Mouse (Mus musculus) layer of hippocampus, adult 2 months (tissue): ENCODE data around the gene Vmn1r71. TPM values are rescaled to one million over a fixed set of nuclear protein-coding genes. Genes with fewer than 3 reads are reported as not detected.
"Not testable (repeated sequence)": the region's sequence is repeated elsewhere in the genome, so short reads cannot be mapped to it uniquely, and the experiment has no call there.

Experiments
- DNase-seq, 2 experiments: peaks; one replicate each; pipeline ENCODE4 v3.0.0; 2022; ENCODE audit warnings: low spot score in 2 of 2
- H3K27ac ChIP-seq: fragments of 200-600 bp; 2 replicates; pipeline ENCODE4 v1.8.1; 2022
- H3K4me3 ChIP-seq: fragments of 200-600 bp; 2 replicates; pipeline ENCODE4 v1.8.1; 2022; ENCODE audit warnings: mild to moderate bottlenecking
- CTCF ChIP-seq: fragments of 200-600 bp; conservative IDR thresholded peaks from 2 replicates; pipeline ENCODE4 v1.8.1; 2022; ENCODE audit warnings: antibody characterized with exemption, mild to moderate bottlenecking, moderate library complexity
- long read RNA-seq, 2 experiments: library from polyadenylated mRNA; stranded (forward); transcript quantifications; one replicate each; pipeline ENCODE4 v2.0.0; 2021; ENCODE audit warnings: borderline mapping rate in 2 of 2
- total RNA-seq, 2 experiments: library from RNA; stranded (reverse); gene quantifications; 2 replicates each; pipeline ENCODE4 v1.2.3; 2021

Gene Vmn1r71
- not detected for total RNA-seq
- long read RNA-seq, experiment 1 = 0 reads
- long read RNA-seq, experiment 2 = 0 reads

DNA sequence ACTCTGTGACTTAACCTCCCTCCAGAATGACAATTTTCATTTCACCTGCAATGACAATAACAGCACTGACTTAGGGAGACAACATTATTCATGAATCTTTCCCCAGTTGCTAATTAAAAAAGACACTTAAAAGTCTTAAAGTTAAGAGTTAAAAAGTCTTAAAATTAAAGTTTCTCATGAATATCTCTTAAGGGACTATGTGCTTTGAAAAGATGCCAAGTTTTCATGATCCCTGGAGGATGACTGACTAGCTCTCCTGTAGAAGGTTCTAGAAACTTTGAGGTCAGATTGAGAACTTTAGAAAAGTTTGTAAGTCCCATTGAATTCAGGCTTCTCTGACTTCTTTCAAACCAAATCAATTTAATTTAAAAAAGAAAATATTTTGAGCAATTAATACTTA lies at the start of gene Vmn1r71:
Gene Vmn1r71, minus strand, starts transcription at position 101 of the 400 bp plus-strand sequence.
- DNase-seq = no peak
- Histone ChIP-seq H3K4me3 (no peak within 1 kb of the TSS), H3K27ac (no peak within 1 kb of the TSS)
- no peak for TF ChIP-seq CTCF

- DNase-seq = not testable (repeated sequence)
These were observed 3.4 kb upstream of the Vmn1r71 start for GRCm38 (mm10) chr7:10757551-10757950.

More at GRCm38 (mm10) chr7:10757551-10757950, 3.4 kb upstream of the Vmn1r71 start:
- H3K4me3 ChIP-seq, H3K27ac ChIP-seq: not testable (repeated sequence)

Other genes starting within 250 kb of the Vmn1r71 start
- not detected for gene Vmn1r68, start 195.9 kb downstream of the Vmn1r71 start, total RNA-seq
- gene Vmn1r69, start 140.7 kb downstream of the Vmn1r71 start, total RNA-seq = not detected
- not detected for gene Vmn1r70, start 122.8 kb downstream of the Vmn1r71 start, total RNA-seq
- not detected for gene Nlrp4b, start 66.6 kb downstream of the Vmn1r71 start, total RNA-seq
- gene Zscan4b, start 150.7 kb upstream of the Vmn1r71 start, total RNA-seq = not detected